Comparison of ENCODE assay signal across 29 mouse cellular contexts in the genomic region with DNA sequence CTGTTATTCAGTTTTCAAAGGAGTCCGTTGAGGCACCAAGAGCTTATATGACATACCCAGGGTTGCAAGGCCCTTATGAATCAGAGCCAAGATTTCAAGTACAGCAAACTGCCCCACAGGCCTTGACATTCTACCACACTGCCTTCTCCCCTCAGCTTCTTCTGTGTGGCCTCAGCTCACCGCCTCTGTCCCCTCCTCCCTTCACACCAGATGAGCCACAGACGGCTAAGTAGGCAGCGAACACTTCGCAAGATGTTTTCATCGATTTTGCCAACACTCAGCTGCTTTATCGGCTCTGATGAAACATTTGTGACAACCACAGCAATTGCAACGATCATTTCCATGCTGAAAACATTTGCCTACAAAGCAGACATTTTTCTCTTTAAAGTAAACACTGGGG.
DNase-seq lines count a peak whose midpoint lies in the region; ATAC-seq and TF ChIP-seq lines count a peak whose summit lies in the region.
"Had no signal": no experiment of that assay in that cellular context is flagged by ENCODE, and none has a peak within 500 bp of the region (broad histone marks: within the 10 kb centered on the region; RNA-seq: fewer than 3 reads in every experiment).

No protein-coding gene starts in this region.

- WGBS in liver, postnatal 0 days (ENCODE audit: insufficient replicate concordance) = 81% methylated on average over 8 of the region's 8 CpGs

- no peak overlapping the region for H3K9ac ChIP-seq in liver, postnatal 0 days (replicated peaks)
- H3K9ac ChIP-seq: embryonic facial prominence, embryonic 13.5 days; forebrain, embryonic 13.5 days; heart, embryonic 13.5 days; limb, embryonic 15.5 days; liver, embryonic 14.5 days; midbrain, embryonic 15.5 days; neural tube, embryonic 12.5 days had no signal

- peak; percentile 40 for DNase-seq in heart, adult 11 months
- no peak for DNase-seq in heart, adult 8-10 months (ENCODE audit: low spot score)
- DNase-seq in adrenal gland, adult 8-10 months = peak; percentile 66
- DNase-seq in brain, adult 2 months (ENCODE audit: low read depth, low spot score) = peak; percentile 29
- peak; percentile 34 for DNase-seq in layer of hippocampus, adult 9-11 months
- no peak for DNase-seq in liver, postnatal 0 days
- DNase-seq in frontal cortex, postnatal 10 days (ENCODE audit: low spot score in 2 of 2) = no peak
- DNase-seq: cerebellum, adult 8-10 months; cerebellum, postnatal 36 days; embryo, embryonic 11 days; gastrocnemius, postnatal 14 days; heart, adult 18-20 months; heart, postnatal 14 days; kidney, postnatal 25 days; left cerebral cortex, postnatal 4 days had no signal

- H3K36me3 ChIP-seq in liver, postnatal 0 days (replicated peaks; ENCODE audit: insufficient read depth, low read length) = no peaks in the 10 kb centered on the region
- H3K36me3 ChIP-seq: embryonic facial prominence, embryonic 13.5 days; heart, embryonic 13.5 days; limb, embryonic 15.5 days; midbrain, embryonic 15.5 days; neural tube, embryonic 12.5 days had no signal

- H3K4me3 ChIP-seq in liver, postnatal 0 days (ENCODE audit: low read depth, low read length) = no peak overlapping the region
- H3K4me3 ChIP-seq: embryonic facial prominence, embryonic 13.5 days; erythroblast, embryonic 14.5 days; forebrain, embryonic 13.5 days; heart, embryonic 13.5 days; limb, embryonic 15.5 days; midbrain, embryonic 15.5 days; neural tube, embryonic 12.5 days had no signal

- no peaks in the 10 kb centered on the region for H3K4me1 ChIP-seq in liver, postnatal 0 days (ENCODE audit: insufficient read depth)
- H3K4me1 ChIP-seq: limb, embryonic 15.5 days; neural tube, embryonic 12.5 days had no signal

- ATAC-seq in liver, postnatal 0 days = no peak
- ATAC-seq: CD4-positive, CD25-positive, alpha-beta regulatory T cell, adult 4 months; forebrain, embryonic 13.5 days; hindbrain, postnatal 0 days; intestine, embryonic 16.5 days; lung, postnatal 0 days; midbrain, embryonic 15.5 days had no signal

- no peak for TF ChIP-seq EP300 in liver, postnatal 0 days (IDR thresholded peaks at IDR 0.05; ENCODE audit: low read depth)

- H3K27ac ChIP-seq in liver, postnatal 0 days (ENCODE audit: low read depth) = no peak overlapping the region
- H3K27ac ChIP-seq: embryonic facial prominence, embryonic 13.5 days; forebrain, embryonic 13.5 days; heart, embryonic 13.5 days; hindbrain, postnatal 0 days; limb, embryonic 15.5 days; liver, embryonic 14.5 days; macrophage; midbrain, embryonic 15.5 days; neural tube, embryonic 12.5 days; stomach, postnatal 0 days had no signal

- H3K27me3 ChIP-seq in liver, postnatal 0 days (ENCODE audit: insufficient read depth, low read length) = no peaks in the 10 kb centered on the region
- H3K27me3 ChIP-seq: forebrain, embryonic 13.5 days; heart, embryonic 13.5 days; limb, embryonic 15.5 days; midbrain, embryonic 15.5 days; neural tube, embryonic 12.5 days had no signal

- TF ChIP-seq CTCF in liver, postnatal 0 days (IDR thresholded peaks at IDR 0.05; ENCODE audit: low read depth) = no peak

- H3K9me3 ChIP-seq in liver, postnatal 0 days (ENCODE audit: low read length) = no peaks in the 10 kb centered on the region
- H3K9me3 ChIP-seq: embryonic facial prominence, embryonic 13.5 days; forebrain, embryonic 13.5 days; heart, embryonic 13.5 days; limb, embryonic 15.5 days; midbrain, embryonic 15.5 days; neural tube, embryonic 12.5 days had no signal

- H3K4me2 ChIP-seq in liver, postnatal 0 days (ENCODE audit: low read depth, low read length) = no peak overlapping the region
- H3K4me2 ChIP-seq: embryonic facial prominence, embryonic 13.5 days; forebrain, embryonic 13.5 days; heart, embryonic 13.5 days; limb, embryonic 15.5 days; midbrain, embryonic 15.5 days; neural tube, embryonic 12.5 days had no signal

Comparison
In these comparisons a context has a peak if more than half of its experiments do, and no peak if none do; other contexts are left out.
1. DNase-seq: peak in heart, adult 11 months (single experiment), adrenal gland, adult 8-10 months (single experiment), brain, adult 2 months (single experiment) and layer of hippocampus, adult 9-11 months (single experiment); none in heart, adult 8-10 months (single experiment), liver, postnatal 0 days (single experiment) and frontal cortex, postnatal 10 days (0 of 2).